Mouse (Mus musculus) E14TG2a.4 (cell line): ENCODE data around the gene Ubash3b.

ENCODE experiments used
- H3K27me3 ChIP-seq: 2 replicates; pipeline ENCODE4 v1.6.1; 2014; ENCODE audit warnings: low read length, control low read depth; ENCODE audit not compliant: insufficient read depth
- H3K36me3 ChIP-seq: 2 replicates; pipeline ENCODE4 v1.6.1; 2014; ENCODE audit warnings: low read length, control low read depth; ENCODE audit not compliant: insufficient read depth
- H3K4me1 ChIP-seq: replicated peaks from 2 replicates; pipeline ENCODE4 v1.6.1; 2014; ENCODE audit warnings: low read depth, low read length, control low read depth
- H3K4me3 ChIP-seq: replicated peaks from 2 replicates; pipeline ENCODE4 v1.5.1; 2014; ENCODE audit warnings: mild to moderate bottlenecking, low read length
- H3K9me3 ChIP-seq: 2 replicates; pipeline ENCODE4 v1.6.1; 2014; ENCODE audit warnings: low read length, control low read depth
- CTCF ChIP-seq: conservative IDR thresholded peaks from 2 replicates; pipeline ENCODE4 v1.5.1; 2014; ENCODE audit warnings: low read length
- NANOG ChIP-seq: IDR thresholded peaks from 2 replicates; pipeline ENCODE4 v1.6.1; 2014; ENCODE audit warnings: borderline replicate concordance, low read length, mixed read lengths
- POU5F1 ChIP-seq: IDR thresholded peaks from 2 replicates; pipeline ENCODE4 v1.6.1; 2014; ENCODE audit warnings: low read length, borderline replicate concordance

Ubash3b gene

DNA sequence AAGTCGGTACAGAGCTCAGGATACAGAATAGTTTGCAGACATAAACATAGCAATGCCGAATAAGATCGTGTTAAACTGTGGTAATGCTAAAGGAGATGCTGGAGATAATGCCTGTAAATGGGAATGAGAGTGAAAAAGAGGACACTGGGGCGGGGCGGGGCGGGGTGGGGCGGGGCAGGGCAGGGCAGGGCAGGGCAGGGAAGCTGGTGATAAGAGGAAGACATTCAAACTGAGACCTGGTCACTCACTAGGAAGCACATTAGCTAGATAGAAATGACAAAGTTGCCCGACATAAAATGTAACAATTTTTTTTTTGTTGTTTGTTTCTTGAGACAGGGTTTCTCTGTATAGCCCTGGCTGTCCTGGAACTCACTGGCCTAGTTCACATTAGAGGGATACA is 10.9 kb upstream of the Ubash3b start:
- H3K27me3 ChIP-seq: peaks cover 6% of the 10 kb centered on the region
- TF ChIP-seq POU5F1: no peak
- TF ChIP-seq NANOG: no peak
- no peak for TF ChIP-seq CTCF

DNA sequence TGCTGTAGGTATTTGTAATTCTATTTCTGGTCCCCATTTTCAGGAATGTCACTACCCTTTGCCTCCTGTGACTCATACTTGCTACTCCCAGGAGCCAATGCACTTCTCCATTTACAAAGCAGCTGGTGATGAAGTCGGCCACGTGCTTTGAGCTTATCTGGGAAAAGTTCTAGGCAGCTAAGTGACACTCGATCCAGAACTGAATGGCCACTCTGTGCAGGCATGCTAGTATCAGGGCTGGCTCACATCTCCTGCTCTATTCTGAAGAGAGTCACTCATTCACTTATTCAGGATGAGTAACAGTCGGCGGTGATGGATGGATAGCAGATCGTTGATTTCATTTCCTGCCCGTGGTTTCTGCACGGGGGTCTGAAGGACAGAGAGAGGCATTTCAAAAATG is 8.5 kb upstream of the Ubash3b start:
- TF ChIP-seq CTCF (no peak), NANOG (no peak), POU5F1 (no peak)
- no peaks in the 10 kb centered on the region for H3K36me3 ChIP-seq
- H3K4me3 ChIP-seq: no peak overlapping the region
- H3K9me3 ChIP-seq: no peaks in the 10 kb centered on the region
- peaks cover 9% of the 10 kb centered on the region for H3K27me3 ChIP-seq
- H3K4me1 ChIP-seq: peaks cover 8% of the 10 kb centered on the region

More for the DNA sequence above, 10.9 kb upstream of the Ubash3b start:
- no peak overlapping the region for H3K4me3 ChIP-seq
- H3K4me1 ChIP-seq: peaks cover 8% of the 10 kb centered on the region
- H3K9me3 ChIP-seq: no peaks in the 10 kb centered on the region
- no peaks in the 10 kb centered on the region for H3K36me3 ChIP-seq

DNA sequence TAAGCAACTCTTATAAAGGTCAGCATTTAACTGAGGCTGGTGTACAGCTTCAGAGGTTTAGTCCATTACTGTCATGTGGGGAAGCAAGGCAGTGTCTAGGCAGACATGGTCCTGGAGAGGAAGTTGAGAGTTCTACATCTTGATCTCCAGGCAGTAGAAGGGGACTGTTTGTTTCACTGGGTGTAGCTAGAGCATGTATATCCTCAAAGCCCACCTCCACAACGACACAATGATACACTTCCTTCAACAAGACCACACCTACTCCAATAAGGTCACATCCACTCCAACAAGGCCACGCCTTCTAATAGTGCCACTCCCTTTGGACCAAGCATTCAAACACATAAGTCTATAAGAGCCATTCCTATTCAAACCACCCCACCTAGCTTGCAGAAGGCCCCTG is 7.2 kb upstream of the Ubash3b start:
- Histone ChIP-seq H3K36me3 (no peaks in the 10 kb centered on the region), H3K4me3 (no peak overlapping the region), H3K27me3 (peaks cover 3% of the 10 kb centered on the region; the same call in 1 of the 2 replicates), H3K9me3 (no peaks in the 10 kb centered on the region), H3K4me1 (no peaks in the 10 kb centered on the region)
- TF ChIP-seq CTCF (no peak), POU5F1 (no peak)

DNA sequence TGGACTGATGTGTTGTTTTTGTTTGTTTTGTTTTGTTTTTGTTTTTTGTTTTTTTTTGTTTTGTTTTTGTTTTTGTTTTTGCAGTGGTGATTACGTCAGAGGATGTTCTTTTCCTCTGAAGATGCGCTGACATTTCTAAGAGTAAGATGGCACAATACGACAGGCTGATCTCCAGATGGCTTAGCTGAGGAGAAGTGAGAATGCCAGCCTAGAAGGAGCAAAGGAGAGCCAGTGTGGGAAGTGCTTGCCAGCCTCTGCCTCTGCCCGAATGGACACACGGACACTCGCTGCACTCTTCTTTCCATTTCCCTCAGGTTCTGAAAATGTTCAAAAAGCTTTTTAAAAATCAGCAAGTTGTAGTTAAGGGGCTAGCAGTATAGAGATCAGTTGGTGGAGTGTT is 6.7 kb upstream of the Ubash3b start:
- H3K9me3 ChIP-seq: no peaks in the 10 kb centered on the region
- H3K27me3 ChIP-seq: peaks cover 3% of the 10 kb centered on the region; the same call in 1 of the 2 replicates
- no peaks in the 10 kb centered on the region for H3K4me1 ChIP-seq
- H3K4me3 ChIP-seq: no peak overlapping the region
- no peaks in the 10 kb centered on the region for H3K36me3 ChIP-seq
- TF ChIP-seq NANOG (no peak), CTCF (no peak), POU5F1 (no peak)

DNA sequence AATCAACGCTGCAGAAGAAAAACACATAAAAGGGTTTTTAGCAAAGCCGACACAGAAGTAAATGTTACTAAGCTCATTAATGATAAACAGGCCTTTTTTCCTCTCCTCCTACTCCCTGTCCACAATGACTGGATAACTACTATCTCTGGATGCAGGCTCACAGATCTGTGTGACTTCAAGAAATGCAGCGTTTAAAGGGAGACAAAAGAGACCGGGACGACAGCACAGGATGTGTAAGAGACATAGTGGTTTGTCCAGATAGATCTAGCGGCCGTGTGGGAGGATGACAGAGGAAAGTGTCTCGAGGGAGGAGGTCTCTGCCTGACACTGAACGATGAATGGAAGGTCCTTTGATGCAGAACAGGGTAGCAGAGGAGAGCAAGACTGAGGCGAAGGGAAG is 5.4 kb upstream of the Ubash3b start:
- no peak for TF ChIP-seq NANOG
- no peak for TF ChIP-seq POU5F1
- no peak for TF ChIP-seq CTCF
- H3K36me3 ChIP-seq: no peaks in the 10 kb centered on the region
- peaks cover 5% of the 10 kb centered on the region; the same call in 1 of the 2 replicates for H3K27me3 ChIP-seq
- H3K9me3 ChIP-seq: no peaks in the 10 kb centered on the region
- no peak overlapping the region for H3K4me3 ChIP-seq
- H3K4me1 ChIP-seq: no peaks in the 10 kb centered on the region

DNA sequence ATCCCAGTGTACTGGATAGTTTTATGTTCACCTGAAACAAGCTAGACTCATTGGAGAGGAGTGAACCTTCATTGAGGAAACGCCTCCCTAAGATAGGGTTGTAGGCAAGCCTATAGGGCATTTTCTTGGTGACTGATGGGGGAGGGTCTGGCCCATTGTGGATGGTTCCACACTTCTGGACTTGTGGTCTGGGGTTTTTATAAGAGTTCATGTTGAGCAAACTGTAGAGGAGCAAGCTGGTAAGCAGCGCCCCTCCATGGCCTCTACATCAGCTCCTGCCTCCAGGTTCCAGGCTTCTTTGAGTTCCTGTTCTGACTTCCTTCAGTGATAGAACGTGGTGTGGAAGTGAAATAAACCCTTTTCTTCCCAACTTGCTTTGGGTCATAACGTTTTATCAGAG is 866 bp upstream of the Ubash3b start:
- Histone ChIP-seq H3K4me1 (peaks cover 4% of the 10 kb centered on the region), H3K36me3 (no peaks in the 10 kb centered on the region), H3K9me3 (no peaks in the 10 kb centered on the region), H3K4me3 (no peak overlapping the region), H3K27me3 (peaks cover 41% of the 10 kb centered on the region)
- TF ChIP-seq NANOG (no peak), CTCF (no peak), POU5F1 (no peak)

DNA sequence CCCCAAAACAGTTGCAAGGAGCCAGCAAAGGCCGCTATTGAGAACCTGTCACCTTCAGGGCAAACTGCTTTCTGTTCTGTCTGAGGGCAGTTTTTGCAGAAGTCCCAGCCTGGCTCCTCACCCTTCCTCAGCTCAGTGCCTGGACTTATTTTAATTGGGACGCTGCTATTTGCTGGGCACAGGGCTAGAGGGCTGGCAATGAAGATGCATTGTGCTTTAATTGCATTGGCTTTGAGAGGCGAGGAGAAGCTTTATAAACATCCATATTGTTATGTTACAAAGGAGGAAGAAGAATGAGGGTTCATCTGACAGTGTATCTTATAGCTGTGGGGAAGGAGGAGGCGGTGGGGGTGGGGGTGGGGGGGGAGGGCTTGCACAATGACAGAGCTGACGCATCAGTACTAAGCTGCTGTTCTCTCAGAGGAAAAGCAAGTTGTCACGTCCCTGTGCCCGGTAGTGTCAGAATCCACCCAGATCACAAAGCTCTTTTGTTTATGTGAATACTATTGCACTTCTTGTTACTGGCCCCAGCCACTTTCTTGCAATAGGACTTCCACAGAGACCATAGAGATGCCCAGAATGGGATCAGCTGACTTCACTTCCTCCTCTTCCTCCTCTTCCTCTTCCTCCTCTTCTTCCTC is 841 bp downstream of the Ubash3b start:
- TF ChIP-seq POU5F1 (no peak), CTCF (no peak), NANOG (no peak)
- H3K36me3 ChIP-seq: no peaks in the 10 kb centered on the region
- H3K4me1 ChIP-seq: peaks cover 15% of the 10 kb centered on the region
- no peaks in the 10 kb centered on the region for H3K9me3 ChIP-seq
- no peak overlapping the region for H3K4me3 ChIP-seq
- H3K27me3 ChIP-seq: peaks cover 55% of the 10 kb centered on the region

DNA sequence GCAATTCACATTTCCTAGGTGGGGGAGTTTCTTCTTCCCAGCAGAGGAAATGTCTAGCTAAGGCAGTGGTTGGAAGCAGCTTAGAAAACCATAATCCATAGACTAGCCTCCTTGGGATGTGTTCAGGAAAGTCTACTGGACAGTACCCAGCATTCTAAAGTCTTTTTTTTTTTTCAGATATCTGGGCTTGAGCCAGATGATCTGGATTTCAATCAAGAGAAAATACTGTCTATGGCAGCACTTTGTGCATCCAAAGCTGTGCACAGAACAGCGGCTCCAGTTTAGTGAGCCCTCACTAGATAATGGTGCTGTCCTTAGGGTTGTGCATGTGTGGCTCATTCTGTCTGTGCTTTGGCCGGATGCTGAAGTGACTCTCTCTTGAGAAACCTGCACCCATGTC is 2.3 kb downstream of the Ubash3b start:
- H3K36me3 ChIP-seq: no peaks in the 10 kb centered on the region
- H3K4me3 ChIP-seq: no peak overlapping the region
- no peak for TF ChIP-seq NANOG
- TF ChIP-seq POU5F1: no peak
- no peaks in the 10 kb centered on the region for H3K9me3 ChIP-seq
- H3K27me3 ChIP-seq: peaks cover 64% of the 10 kb centered on the region
- peaks cover 15% of the 10 kb centered on the region for H3K4me1 ChIP-seq

DNA sequence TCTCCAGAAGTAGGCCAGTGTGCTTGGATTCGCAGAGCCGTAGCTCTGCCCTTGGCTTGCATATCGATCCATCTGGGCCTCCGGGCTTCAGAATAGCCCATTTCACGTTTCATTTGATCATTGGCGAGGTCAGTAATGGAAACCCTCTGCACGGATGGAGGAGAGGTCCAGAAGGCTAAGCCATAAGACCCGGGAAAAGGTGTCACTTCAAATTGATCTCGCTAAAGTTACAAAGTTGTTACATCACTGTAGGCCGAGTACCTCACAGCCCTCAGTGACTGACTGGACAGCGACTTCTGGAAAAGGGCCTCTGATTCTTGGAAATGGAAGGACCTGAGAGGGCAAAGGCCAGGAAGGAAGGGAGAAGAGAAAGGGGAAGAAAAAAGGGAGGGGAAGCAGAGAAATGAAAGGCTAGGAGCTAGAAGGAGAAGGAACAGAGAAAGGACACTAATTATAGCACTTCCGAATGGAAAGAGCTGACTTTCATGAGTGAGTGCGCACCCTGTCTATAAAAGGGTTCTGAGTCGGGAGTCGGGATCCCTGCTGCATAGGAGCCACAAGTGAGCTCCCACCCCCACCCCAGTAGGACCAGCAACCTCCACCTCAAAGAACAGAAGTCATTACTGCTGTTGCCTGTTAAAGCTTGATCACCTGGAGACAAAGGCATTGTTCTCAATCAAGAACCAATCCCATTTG is 3.5 kb downstream of the Ubash3b start:
- TF ChIP-seq NANOG: no peak
- no peak for TF ChIP-seq POU5F1
- TF ChIP-seq CTCF: no peak
- peaks cover 15% of the 10 kb centered on the region for H3K4me1 ChIP-seq
- peak overlapping the region; percentile 86 for H3K4me3 ChIP-seq
- no peaks in the 10 kb centered on the region for H3K9me3 ChIP-seq
- H3K27me3 ChIP-seq: peaks cover 75% of the 10 kb centered on the region
- no peaks in the 10 kb centered on the region for H3K36me3 ChIP-seq
